Mouse (Mus musculus): ENCODE measurements around the gene Rrh. TPM values are rescaled to one million over a fixed set of nuclear protein-coding genes. Genes with fewer than 3 reads are reported as not detected.
"Not testable (repeated sequence)": the region's sequence is repeated elsewhere in the genome, so short reads cannot be mapped to it uniquely, and the experiment has no call there.

The Rrh gene
- total RNA-seq, 2 experiments from 2014 or later = not detected

DNA sequence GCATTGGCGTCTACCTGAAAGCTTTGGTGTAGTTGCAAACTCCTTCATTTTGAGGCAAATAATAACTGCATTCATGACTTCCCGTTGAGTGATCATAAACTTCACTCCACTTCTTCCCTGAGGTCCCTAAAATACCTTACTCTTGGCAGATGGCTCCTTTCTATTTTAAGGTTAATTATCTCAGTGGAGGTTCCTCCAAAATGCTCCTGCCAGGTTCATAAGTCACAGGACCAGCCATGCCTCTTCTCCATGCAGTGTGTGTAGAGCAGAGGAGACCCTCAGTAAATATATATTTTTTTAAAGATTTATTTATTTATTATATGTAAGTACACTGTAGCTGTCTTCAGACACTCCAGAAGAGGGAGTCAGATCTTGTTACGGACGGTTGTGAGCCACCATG, 56.3 kb downstream of the Rrh start:
- no peak for TF ChIP-seq CTCF (IDR thresholded peaks at IDR 0.05)
- no peak for DNase-seq
- intact Hi-C loops (cut with DNase I) = no loop called here
- peak overlapping the region; percentile 77 for H3K27ac ChIP-seq
- no peak overlapping the region for H3K4me3 ChIP-seq

DNA sequence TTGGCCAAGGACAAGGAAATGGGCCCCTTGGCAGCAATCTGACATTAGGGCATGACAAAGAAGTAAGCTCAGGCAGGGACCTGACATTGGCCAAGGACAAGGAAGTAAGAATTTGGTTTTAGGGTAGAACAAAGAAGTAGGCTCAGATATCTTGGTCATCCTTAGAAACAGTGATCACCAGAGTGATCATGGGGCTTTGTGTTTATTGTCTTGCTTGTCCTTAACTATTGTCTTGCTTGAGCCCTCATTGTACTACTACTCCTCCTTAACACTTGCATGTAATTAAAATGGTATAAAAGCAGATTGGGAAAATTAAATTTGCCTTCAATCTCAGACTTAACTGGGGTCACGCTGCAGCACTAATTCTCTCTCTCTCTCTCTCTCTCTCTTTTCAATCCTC, 64.8 kb downstream of the Rrh start:
- DNase-seq; H3K4me3 ChIP-seq; H3K27ac ChIP-seq; intact Hi-C loops (cut with DNase I): not testable (repeated sequence)

GRCm38 (mm10) chr3:129754650-129755604, 67.5 kb downstream of the Rrh start, which contains the start of gene Egf:
Egf (minus strand) TSS chr3:129755316.
- H3K4me3 ChIP-seq = peak within 1 kb of the TSS; percentile 72
- peak; percentile 68 for DNase-seq
- peak within 1 kb of the TSS; percentile 91 for H3K27ac ChIP-seq
- intact Hi-C loops (cut with DNase I) = no loop called here
- no peak for TF ChIP-seq CTCF (IDR thresholded peaks at IDR 0.05)

Other genes starting within 250 kb of the Rrh start
- gene Egf, start 67.3 kb downstream of the Rrh start, total RNA-seq (2021) = 10 to 100 TPM; 19.3 to 19.6 TPM
- not detected for gene Lrit3, start 18.6 kb downstream of the Rrh start, total RNA-seq (2021)
- gene Gar1, start 8.8 kb upstream of the Rrh start, total RNA-seq (2021) = 10 to 100 TPM; 17.5 to 19.6 TPM
- not detected for gene Cfi, start 13.3 kb upstream of the Rrh start, total RNA-seq (2021)
- 100 to 1,000 TPM in 1 of 2 experiments, 10 to 100 TPM in 1; 86.2 to 154 TPM for gene Pla2g12a, start 56.0 kb upstream of the Rrh start, total RNA-seq (2021)
- gene Casp6, start 78.8 kb upstream of the Rrh start, total RNA-seq (2021) = 1 to 10 TPM; 2.2 to 2.6 TPM
- 1 to 10 TPM in 1 of 2 experiments, under 1 TPM in 1; 0.82 to 1.1 TPM for gene Mcub, start 147.6 kb upstream of the Rrh start, total RNA-seq (2021)
- gene Sec24b, start 239.0 kb upstream of the Rrh start, total RNA-seq (2021) = 10 to 100 TPM; 24.9 to 28.8 TPM